Mouse (Mus musculus) lung, embryonic 15.5 days (tissue): ENCODE measurements around the gene Chd2. TPM values are rescaled to one million over a fixed set of nuclear protein-coding genes. Genes with fewer than 3 reads are reported as not detected.
A peak's percentile ranks its signal among the peaks of the same experiment; 100 is the strongest.

Experiments
- ATAC-seq: fragments of 200-750 bp; cut with Nextera tagmentation; 2 replicates; pipeline ENCODE4 v1.8.0; 2017; ENCODE audit warnings: moderate number of reproducible peaks, borderline replicate concordance; ENCODE audit not compliant: low FRiP score, low TSS enrichment; ENCODE audit errors: extremely low read depth
- H3K27ac ChIP-seq: fragments of 300-500 bp; sonication (generic); 2 replicates; pipeline ENCODE4 v1.5.1; 2015; ENCODE audit warnings: moderate library complexity, mild to moderate bottlenecking, inconsistent platforms
- H3K27me3 ChIP-seq: fragments of 300-500 bp; sonication (generic); 2 replicates; pipeline ENCODE4 v1.6.1; 2015; ENCODE audit warnings: inconsistent platforms
- H3K36me3 ChIP-seq: fragments of 300-500 bp; sonication (generic); 2 replicates; pipeline ENCODE4 v1.6.1; 2015; ENCODE audit warnings: inconsistent platforms
- H3K4me1 ChIP-seq: fragments of 300-500 bp; sonication (generic); 2 replicates; pipeline ENCODE4 v1.6.1; 2015; ENCODE audit warnings: inconsistent platforms
- H3K4me2 ChIP-seq: fragments of 300-500 bp; sonication (generic); 2 replicates; pipeline ENCODE4 v1.6.1; 2015; ENCODE audit warnings: inconsistent platforms, mild to moderate bottlenecking, moderate library complexity
- H3K4me3 ChIP-seq: fragments of 300-500 bp; sonication (generic); 2 replicates; pipeline ENCODE4 v1.5.1; 2015; ENCODE audit warnings: mild to moderate bottlenecking, inconsistent platforms
- H3K9ac ChIP-seq: fragments of 300-500 bp; sonication (generic); 2 replicates; pipeline ENCODE4 v1.6.1; 2015; ENCODE audit warnings: inconsistent platforms
- H3K9me3 ChIP-seq: fragments of 300-500 bp; sonication (generic); 2 replicates; pipeline ENCODE4 v1.6.1; 2016; ENCODE audit warnings: inconsistent platforms
- WGBS: fragments of 180-500 bp; shearing (Covaris S2); methylation state at CpG from one replicate; pipeline ENCODE4 v1.1.7; 2015; 5-methylcytosine and 5-hydroxymethylcytosine counted together
- polyA plus RNA-seq: library from polyadenylated mRNA; unstranded; fragments of >200 nt; fragmentation: Nextera tagmentation; extraction: Ambion mirVana; gene quantifications from 2 replicates; pipeline ENCODE4 v1.2.1, GENCODE M21; 2015

Chd2 gene
- polyA plus RNA-seq, 1 experiment from 2014 or later = 59.0 TPM

- WGBS = 94% methylated on average over 11 of the region's 11 CpGs
- H3K27ac ChIP-seq = no peak overlapping the region
- peaks cover 34% of the 10 kb centered on the region for H3K36me3 ChIP-seq
- H3K27me3 ChIP-seq = no peaks in the 10 kb centered on the region
- no peak overlapping the region for H3K4me3 ChIP-seq
- peaks cover 18% of the 10 kb centered on the region for H3K4me1 ChIP-seq
- H3K4me2 ChIP-seq = no peak overlapping the region
- no peak overlapping the region for H3K9ac ChIP-seq
- no peak for ATAC-seq
- H3K9me3 ChIP-seq = no peaks in the 10 kb centered on the region
Observed at GRCm38 (mm10) chr7:73405550-73405949, 136.1 kb downstream of the Chd2 start.

- Histone ChIP-seq H3K4me2 (no peak overlapping the region), H3K9ac (no peak overlapping the region), H3K36me3 (peaks cover 23% of the 10 kb centered on the region), H3K27me3 (no peaks in the 10 kb centered on the region), H3K4me1 (peaks cover 33% of the 10 kb centered on the region), H3K27ac (no peak overlapping the region), H3K4me3 (no peak overlapping the region), H3K9me3 (no peaks in the 10 kb centered on the region)
- ATAC-seq = no peak
- WGBS = 35% methylated on average over 3 of the region's 3 CpGs
Observed at GRCm38 (mm10) chr7:73403538-73403937, 138.1 kb downstream of the Chd2 start.

GRCm38 (mm10) chr7:73402671-73403070 is 139.0 kb downstream of the Chd2 start:
- Histone ChIP-seq H3K4me2 (no peak overlapping the region), H3K4me3 (no peak overlapping the region), H3K4me1 (peaks cover 42% of the 10 kb centered on the region), H3K27ac (no peak overlapping the region), H3K9ac (no peak overlapping the region), H3K9me3 (no peaks in the 10 kb centered on the region), H3K27me3 (no peaks in the 10 kb centered on the region), H3K36me3 (peaks cover 23% of the 10 kb centered on the region)
- no peak for ATAC-seq
- WGBS = 75% methylated on average over 1 of the region's 1 CpGs

GRCm38 (mm10) chr7:73402106-73402505 is 139.5 kb downstream of the Chd2 start:
- no peaks in the 10 kb centered on the region for H3K9me3 ChIP-seq
- H3K4me2 ChIP-seq = no peak overlapping the region
- H3K4me1 ChIP-seq = peaks cover 47% of the 10 kb centered on the region
- peaks cover 22% of the 10 kb centered on the region for H3K36me3 ChIP-seq
- H3K9ac ChIP-seq = no peak overlapping the region
- no peak overlapping the region for H3K4me3 ChIP-seq
- WGBS = 47% methylated on average over 2 of the region's 2 CpGs
- ATAC-seq = no peak
- H3K27me3 ChIP-seq = no peaks in the 10 kb centered on the region
- no peak overlapping the region for H3K27ac ChIP-seq

- no peaks in the 10 kb centered on the region for H3K9me3 ChIP-seq
- peak overlapping the region; percentile 25 for H3K4me3 ChIP-seq
- WGBS = 32% methylated on average over 20 of the region's 20 CpGs
- H3K36me3 ChIP-seq = peaks cover 9% of the 10 kb centered on the region
- H3K4me1 ChIP-seq = peaks cover 56% of the 10 kb centered on the region
- ATAC-seq = no peak; the same call in 1 of the 2 replicates
- H3K4me2 ChIP-seq = peak overlapping the region; percentile 61
- H3K27ac ChIP-seq = 0 out of 2 replicates have a peak overlapping the region, but pooled peaks have one; percentile 5
- H3K9ac ChIP-seq = no peak overlapping the region
- H3K27me3 ChIP-seq = no peaks in the 10 kb centered on the region
Observed at GRCm38 (mm10) chr7:73400051-73400916, 141.3 kb downstream of the Chd2 start.

- ATAC-seq = peak; percentile 63
- H3K9ac ChIP-seq = no peak overlapping the region
- peak overlapping the region; percentile 25 for H3K4me3 ChIP-seq
- peaks cover 4% of the 10 kb centered on the region for H3K36me3 ChIP-seq
- H3K4me1 ChIP-seq = peaks cover 63% of the 10 kb centered on the region
- no peaks in the 10 kb centered on the region for H3K27me3 ChIP-seq
- H3K27ac ChIP-seq = peak overlapping the region; percentile 61
- H3K9me3 ChIP-seq = no peaks in the 10 kb centered on the region
- 3% methylated on average over 19 of the region's 19 CpGs for WGBS
- H3K4me2 ChIP-seq = peak overlapping the region; percentile 61
Observed at GRCm38 (mm10) chr7:73399501-73400044, 142.1 kb downstream of the Chd2 start.

GRCm38 (mm10) chr7:73398806-73399442 is 142.7 kb downstream of the Chd2 start:
- no peak overlapping the region for H3K9ac ChIP-seq
- H3K27me3 ChIP-seq = no peaks in the 10 kb centered on the region
- ATAC-seq = peak; percentile 13; the same call in 1 of the 2 replicates
- peak overlapping the region; percentile 25 for H3K4me3 ChIP-seq
- H3K36me3 ChIP-seq = no peaks in the 10 kb centered on the region
- H3K4me1 ChIP-seq = peaks cover 69% of the 10 kb centered on the region
- 18% methylated on average over 19 of the region's 19 CpGs for WGBS
- H3K9me3 ChIP-seq = no peaks in the 10 kb centered on the region
- H3K27ac ChIP-seq = peak overlapping the region; percentile 61
- peak overlapping the region; percentile 61 for H3K4me2 ChIP-seq

- 11% methylated on average over 11 of the region's 11 CpGs for WGBS
- ATAC-seq = peak; percentile 60
- Histone ChIP-seq H3K4me2 (peak overlapping the region; percentile 61), H3K9me3 (no peaks in the 10 kb centered on the region), H3K27me3 (no peaks in the 10 kb centered on the region), H3K9ac (no peak overlapping the region), H3K27ac (peak overlapping the region; percentile 61; the same call in 1 of the 2 replicates), H3K4me1 (peaks cover 75% of the 10 kb centered on the region), H3K36me3 (no peaks in the 10 kb centered on the region), H3K4me3 (no peak overlapping the region)
Observed at GRCm38 (mm10) chr7:73398319-73398718, 143.3 kb downstream of the Chd2 start.

- no peaks in the 10 kb centered on the region for H3K36me3 ChIP-seq
- ATAC-seq = no peak
- peak overlapping the region; percentile 76; the same call in 1 of the 2 replicates for H3K9ac ChIP-seq
- no peaks in the 10 kb centered on the region for H3K9me3 ChIP-seq
- H3K27ac ChIP-seq = 0 out of 2 replicates have a peak overlapping the region, but pooled peaks have one; percentile 48
- H3K27me3 ChIP-seq = no peaks in the 10 kb centered on the region
- H3K4me2 ChIP-seq = peak overlapping the region; percentile 76
- 35% methylated on average over 4 of the region's 4 CpGs for WGBS
- peak overlapping the region; percentile 80 for H3K4me3 ChIP-seq
- peaks cover 69% of the 10 kb centered on the region for H3K4me1 ChIP-seq
Observed at GRCm38 (mm10) chr7:73394013-73394409, 147.6 kb downstream of the Chd2 start.

GRCm38 (mm10) chr7:73393307-73394012 is 148.2 kb downstream of the Chd2 start:
- H3K9me3 ChIP-seq = no peaks in the 10 kb centered on the region
- peak overlapping the region; percentile 76; the same call in 1 of the 2 replicates for H3K9ac ChIP-seq
- 14% methylated on average over 9 of the region's 9 CpGs for whole genome bisulfite sequencing
- peak overlapping the region; percentile 76 for H3K4me2 ChIP-seq
- no peaks in the 10 kb centered on the region for H3K27me3 ChIP-seq
- ATAC-seq = no peak
- H3K4me1 ChIP-seq = peaks cover 63% of the 10 kb centered on the region
- H3K27ac ChIP-seq = peak overlapping the region; percentile 48; the same call in 1 of the 2 replicates
- peak overlapping the region; percentile 80 for H3K4me3 ChIP-seq
- no peaks in the 10 kb centered on the region for H3K36me3 ChIP-seq

- under 1% methylated on average over 9 of the region's 9 CpGs for WGBS
- Histone ChIP-seq H3K4me1 (peaks cover 52% of the 10 kb centered on the region), H3K9ac (peak overlapping the region; percentile 76), H3K4me2 (peak overlapping the region; percentile 76), H3K9me3 (no peaks in the 10 kb centered on the region), H3K36me3 (no peaks in the 10 kb centered on the region), H3K4me3 (peak overlapping the region; percentile 80), H3K27me3 (no peaks in the 10 kb centered on the region), H3K27ac (peak overlapping the region; percentile 95)
- no peak for ATAC-seq
Observed at GRCm38 (mm10) chr7:73392359-73392758, 149.3 kb downstream of the Chd2 start.
